In the genomic region with DNA sequence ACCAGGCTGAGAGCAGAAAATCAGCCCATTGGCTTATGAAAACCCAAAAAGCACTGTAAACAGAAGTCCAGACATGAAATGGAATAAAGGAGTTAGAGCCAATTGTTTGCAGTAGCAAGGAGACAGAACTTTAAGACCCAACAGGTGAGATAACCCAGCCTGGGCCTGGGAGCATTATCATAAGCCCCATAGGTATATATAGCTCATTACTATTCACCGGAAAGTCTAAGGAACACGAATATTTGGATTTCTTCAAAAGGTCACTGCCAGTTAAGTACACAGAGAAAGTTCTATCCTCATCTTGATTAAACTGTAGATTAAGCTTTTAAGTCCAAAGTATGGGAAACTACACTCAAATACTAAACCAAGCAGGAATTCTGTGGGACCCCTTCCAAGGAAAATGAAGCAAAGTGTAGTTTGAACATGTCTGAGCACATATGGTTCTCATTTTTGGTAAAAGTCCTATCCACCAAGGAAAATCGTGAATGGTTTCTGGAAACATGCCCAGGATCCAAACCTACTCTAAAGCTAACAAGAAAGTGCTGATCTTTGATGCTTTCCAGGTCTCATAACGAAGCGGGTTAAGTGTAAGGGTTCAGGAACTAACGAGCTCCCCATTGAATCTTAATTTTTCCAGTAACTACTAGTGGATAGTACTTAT, we compare ENCODE assay signal across 13 mouse cellular contexts. TPM values are rescaled to one million over a fixed set of nuclear protein-coding genes. Genes with fewer than 3 reads are reported as not detected.
DNase-seq lines count a peak whose midpoint lies in the region; ATAC-seq and TF ChIP-seq lines count a peak whose summit lies in the region.
"Had no signal": no experiment of that assay in that cellular context is flagged by ENCODE, and none has a peak within 500 bp of the region (broad histone marks: within the 10 kb centered on the region; RNA-seq: fewer than 3 reads in every experiment).

No protein-coding gene starts in this region.

- H3K9me3 ChIP-seq in heart, embryonic 13.5 days, result 0 out of 2 replicates have a peak, but pooled peaks cover 3% of the 10 kb centered on the region
- H3K9me3 ChIP-seq in lung, embryonic 15.5 days, result no peaks in the 10 kb centered on the region
- no peaks in the 10 kb centered on the region for H3K9me3 ChIP-seq in embryonic facial prominence, embryonic 14.5 days (ENCODE audit: control insufficient read depth, low read length)
- no peaks in the 10 kb centered on the region for H3K9me3 ChIP-seq in stomach, embryonic 15.5 days
- H3K9me3 ChIP-seq: heart, embryonic 12.5 days had no signal

- H3K36me3 ChIP-seq in heart, embryonic 13.5 days, result no peaks in the 10 kb centered on the region
- no peaks in the 10 kb centered on the region for H3K36me3 ChIP-seq in heart, adult 2 months (ENCODE audit: control insufficient read depth, insufficient read depth, low read length)
- no peaks in the 10 kb centered on the region for H3K36me3 ChIP-seq in lung, embryonic 15.5 days
- no peaks in the 10 kb centered on the region for H3K36me3 ChIP-seq in embryonic facial prominence, embryonic 14.5 days (ENCODE audit: control insufficient read depth, insufficient read depth, low read length)
- H3K36me3 ChIP-seq in stomach, embryonic 15.5 days, result no peaks in the 10 kb centered on the region
- no peaks in the 10 kb centered on the region for H3K36me3 ChIP-seq in thymus, adult 2 months (ENCODE audit: control insufficient read depth, insufficient read depth, low read length)
- H3K36me3 ChIP-seq: heart, embryonic 12.5 days had no signal

- H3K9ac ChIP-seq in heart, embryonic 13.5 days, result no peak overlapping the region
- H3K9ac ChIP-seq in heart, adult 2 months (ENCODE audit: low read depth, low read length), result no peak overlapping the region
- no peak overlapping the region for H3K9ac ChIP-seq in lung, embryonic 15.5 days
- H3K9ac ChIP-seq in embryonic facial prominence, embryonic 14.5 days (ENCODE audit: low read depth, low read length), result no peak overlapping the region
- no peak overlapping the region for H3K9ac ChIP-seq in stomach, embryonic 15.5 days
- H3K9ac ChIP-seq: heart, embryonic 12.5 days had no signal

- no peaks in the 10 kb centered on the region for H3K79me2 ChIP-seq in heart, adult 2 months (replicated peaks; ENCODE audit: control insufficient read depth, insufficient read depth, low read length)

- ATAC-seq in heart, embryonic 13.5 days (ENCODE audit: extremely low read depth, insufficient number of reproducible peaks, low FRiP score, low TSS enrichment), result no peak
- ATAC-seq in lung, embryonic 15.5 days (ENCODE audit: borderline replicate concordance, extremely low read depth, low FRiP score, low TSS enrichment), result peak; percentile 46; the same call in 1 of the 2 replicates
- peak; percentile 85 for ATAC-seq in embryonic facial prominence, embryonic 14.5 days (ENCODE audit: low read depth)
- ATAC-seq in stomach, embryonic 15.5 days (ENCODE audit: insufficient read depth, low FRiP score, low read depth), result peak; percentile 63; the same call in 1 of the 2 replicates
- ATAC-seq: forebrain, embryonic 16.5 days had no signal

- TF ChIP-seq CTCF in heart, adult 2 months (IDR thresholded peaks at IDR 0.05), result no peak
- TF ChIP-seq CTCF in thymus, adult 2 months (IDR thresholded peaks at IDR 0.05; ENCODE audit: borderline replicate concordance, control insufficient read depth, extremely low read depth, insufficient read depth, low read length, poor library complexity), result no peak

- TF ChIP-seq POLR2A in heart, adult 2 months (IDR thresholded peaks at IDR 0.05; ENCODE audit: insufficient read depth, low read depth, low read length), result no peak
- TF ChIP-seq POLR2A in thymus, adult 2 months (IDR thresholded peaks at IDR 0.05; ENCODE audit: control insufficient read depth, extremely low read depth, insufficient read depth, low read length, poor library complexity), result no peak

- TF ChIP-seq EP300 in heart, adult 2 months (IDR thresholded peaks at IDR 0.05; ENCODE audit: insufficient read depth, low read depth, low read length), result no peak

- no peaks in the 10 kb centered on the region for H3K4me1 ChIP-seq in heart, embryonic 13.5 days
- H3K4me1 ChIP-seq in heart, adult 2 months (ENCODE audit: control insufficient read depth, insufficient read depth, low read length), result no peaks in the 10 kb centered on the region
- H3K4me1 ChIP-seq in lung, embryonic 15.5 days, result no peaks in the 10 kb centered on the region
- H3K4me1 ChIP-seq in embryonic facial prominence, embryonic 14.5 days (ENCODE audit: control insufficient read depth, insufficient read depth, low read length), result 0 out of 2 replicates have a peak, but pooled peaks cover 4% of the 10 kb centered on the region
- H3K4me1 ChIP-seq in stomach, embryonic 15.5 days, result no peaks in the 10 kb centered on the region
- H3K4me1 ChIP-seq in thymus, adult 2 months (replicated peaks; ENCODE audit: control insufficient read depth, insufficient read depth, low read length), result no peaks in the 10 kb centered on the region
- H3K4me1 ChIP-seq: heart, embryonic 12.5 days had no signal

- WGBS in heart, embryonic 13.5 days, result 62% methylated on average over 6 of the region's 6 CpGs
- 62% methylated on average over 6 of the region's 6 CpGs for WGBS in heart, adult 2 months
- 49% methylated on average over 6 of the region's 6 CpGs for WGBS in lung, embryonic 15.5 days
- 23% methylated on average over 6 of the region's 6 CpGs for WGBS in embryonic facial prominence, embryonic 14.5 days
- 41% methylated on average over 6 of the region's 6 CpGs for WGBS in stomach, embryonic 15.5 days
- WGBS in thymus, adult 2 months, result 91% methylated on average over 6 of the region's 6 CpGs

- H3K4me2 ChIP-seq in heart, embryonic 13.5 days, result no peak overlapping the region
- H3K4me2 ChIP-seq in lung, embryonic 15.5 days, result no peak overlapping the region
- H3K4me2 ChIP-seq in embryonic facial prominence, embryonic 14.5 days (ENCODE audit: low read depth, low read length), result no peak overlapping the region
- no peak overlapping the region for H3K4me2 ChIP-seq in stomach, embryonic 15.5 days
- H3K4me2 ChIP-seq: heart, embryonic 12.5 days had no signal

- intact Hi-C loops in heart, adult 2 months (cut with DNase I), result no loop called here

- DNase-seq in heart, adult 2 months, result no peak
- no peak for DNase-seq in lung, postnatal 25 days (ENCODE audit: low spot score)
- peak; percentile 99 for DNase-seq in embryonic facial prominence, embryonic 14.5 days (ENCODE audit: low spot score)
- DNase-seq in thymus, adult 2 months, result no peak
- DNase-seq in ovary, postnatal 14 days (ENCODE audit: low spot score), result no peak
- DNase-seq: cerebellum, postnatal 14 days; kidney, postnatal 25 days had no signal

- H3K27me3 ChIP-seq in heart, embryonic 13.5 days (replicated peaks), result no peaks in the 10 kb centered on the region
- H3K27me3 ChIP-seq in heart, adult 2 months (ENCODE audit: control insufficient read depth, insufficient read depth, low read length), result no peaks in the 10 kb centered on the region
- no peaks in the 10 kb centered on the region for H3K27me3 ChIP-seq in lung, embryonic 15.5 days
- no peaks in the 10 kb centered on the region for H3K27me3 ChIP-seq in embryonic facial prominence, embryonic 14.5 days (replicated peaks; ENCODE audit: control insufficient read depth, insufficient read depth, low read length)
- H3K27me3 ChIP-seq in stomach, embryonic 15.5 days (replicated peaks), result no peaks in the 10 kb centered on the region
- no peaks in the 10 kb centered on the region for H3K27me3 ChIP-seq in thymus, adult 2 months (ENCODE audit: control insufficient read depth, insufficient read depth, low read length)
- H3K27me3 ChIP-seq: CH12.LX; heart, embryonic 12.5 days had no signal

- H3K4me3 ChIP-seq in heart, embryonic 13.5 days, result no peak overlapping the region
- no peak overlapping the region for H3K4me3 ChIP-seq in heart, adult 2 months
- H3K4me3 ChIP-seq in lung, embryonic 15.5 days, result no peak overlapping the region
- H3K4me3 ChIP-seq in embryonic facial prominence, embryonic 14.5 days (ENCODE audit: low read depth, low read length), result no peak overlapping the region
- H3K4me3 ChIP-seq in stomach, embryonic 15.5 days (replicated peaks), result no peak overlapping the region
- H3K4me3 ChIP-seq in thymus, adult 2 months (ENCODE audit: control insufficient read depth, insufficient read depth, low read length), result no peak overlapping the region
- H3K4me3 ChIP-seq: heart, embryonic 12.5 days had no signal

- peak overlapping the region; percentile 63 for H3K27ac ChIP-seq in heart, embryonic 13.5 days (replicated peaks)
- no peak overlapping the region for H3K27ac ChIP-seq in heart, adult 2 months
- H3K27ac ChIP-seq in lung, embryonic 15.5 days, result peak overlapping the region; percentile 63; the same call in 1 of the 2 replicates
- H3K27ac ChIP-seq in embryonic facial prominence, embryonic 14.5 days (replicated peaks; ENCODE audit: low read depth, low read length), result peak overlapping the region; percentile 79
- peak overlapping the region; percentile 72 for H3K27ac ChIP-seq in stomach, embryonic 15.5 days
- H3K27ac ChIP-seq in thymus, adult 2 months (ENCODE audit: control insufficient read depth, insufficient read depth, low read length), result no peak overlapping the region

RNA-seq across cellular contexts. Expression of gene Dmac1, which starts 51.5 kb away (rescaled TPM):
- 90.7 and 107 TPM in 2 replicates for polyA plus RNA-seq in heart, embryonic 13.5 days (2015; fragmentation: Nextera tagmentation; extraction: Ambion mirVana)
- 10 to 100 TPM; 48.1 to 55.2 TPM for total RNA-seq in heart, adult 2 months (2021)
- 51.7 and 55.7 TPM in 2 replicates for polyA plus RNA-seq in heart, adult 2 months (2012; rRNA removed)
- polyA plus RNA-seq in lung, embryonic 15.5 days (2015; fragmentation: Nextera tagmentation; extraction: Ambion mirVana), result 126 TPM in 2 replicates
- polyA plus RNA-seq in embryonic facial prominence, embryonic 14.5 days (2014; fragmentation: Nextera tagmentation; extraction: Ambion mirVana), result 127 and 136 TPM in 2 replicates
- 113 and 124 TPM in 2 replicates for polyA plus RNA-seq in stomach, embryonic 15.5 days (2015; fragmentation: Nextera tagmentation; extraction: Ambion mirVana)
- polyA plus RNA-seq in thymus, adult 2 months (2012; rRNA removed), result 97.2 and 122 TPM in 2 replicates

Comparison
In these comparisons a context has a peak if more than half of its experiments do, and no peak if none do; other contexts are left out.
1. H3K27ac ChIP-seq: peak in heart, embryonic 13.5 days (single experiment), lung, embryonic 15.5 days (single experiment), embryonic facial prominence, embryonic 14.5 days (single experiment) and stomach, embryonic 15.5 days (single experiment); none in heart, adult 2 months (single experiment) and thymus, adult 2 months (single experiment).